Mouse (Mus musculus) granulocyte monocyte progenitor cell, adult 5-6 weeks (primary cell): ENCODE measurements around the gene Cma2. TPM values are rescaled to one million over a fixed set of nuclear protein-coding genes. Genes with fewer than 3 reads are reported as not detected.
"Not testable (repeated sequence)": the region's sequence is repeated elsewhere in the genome, so short reads cannot be mapped to it uniquely, and the experiment has no call there.

ENCODE experiments used
- ATAC-seq: replicated peaks from 2 replicates; pipeline ENCODE4 v1.8.0; 2016; ENCODE audit warnings: mild to moderate bottlenecking, moderate TSS enrichment, inconsistent platforms; ENCODE audit not compliant: poor library complexity, severe bottlenecking
- total RNA-seq, 2 experiments: library from RNA; stranded (forward) in 1 of 2; stranded (reverse) in 1 of 2; fragments of 200-712, 200-1000 nt in 1 of 2; fragments of >200 nt in 1 of 2; fragmentation: Nextera tagmentation in 1 of 2; gene quantifications; 2 replicates each; pipeline ENCODE4 v1.2.3; 2014 to 2017

Cma2 gene
- total RNA-seq (2014; fragmentation: Nextera tagmentation) (not detected in 2 replicates), total RNA-seq (2017) (not detected in 2 replicates)

- ATAC-seq: 0 out of 2 replicates have a peak, but pooled peaks have one; percentile 25
Observed at GRCm38 (mm10) chr14:55950346-55951030, at the start of gene Cma2. TSS of gene Cma2 (plus strand) at chr14:55950980.

- peak; percentile 61 for ATAC-seq
Observed at GRCm38 (mm10) chr14:55905518-55905917, 45.3 kb upstream of the Cma2 start.

GRCm38 (mm10) chr14:55913406-55913805 is 37.4 kb upstream of the Cma2 start:
- ATAC-seq: no peak; the same call in 1 of the 2 replicates

- ATAC-seq: peak; percentile 87
Observed at GRCm38 (mm10) chr14:55918240-55919082, 32.3 kb upstream of the Cma2 start.

- ATAC-seq: no peak
Observed at GRCm38 (mm10) chr14:55922475-55923232, 28.1 kb upstream of the Cma2 start.

- ATAC-seq: peak; percentile 79
Observed at GRCm38 (mm10) chr14:55926847-55927246, 23.9 kb upstream of the Cma2 start.

GRCm38 (mm10) chr14:55929263-55929997 is 21.4 kb upstream of the Cma2 start:
- ATAC-seq: no peak

- ATAC-seq: no peak
Observed at GRCm38 (mm10) chr14:55933586-55933985, 17.2 kb upstream of the Cma2 start.

GRCm38 (mm10) chr14:55940070-55940800 is 10.5 kb upstream of the Cma2 start:
- ATAC-seq: no peak

- ATAC-seq: no peak
Observed at GRCm38 (mm10) chr14:55943601-55944000, 7.2 kb upstream of the Cma2 start.

- ATAC-seq: no peak
Observed at GRCm38 (mm10) chr14:55944575-55944974, 6.2 kb upstream of the Cma2 start, which contains the start of gene Cma1. TSS of gene Cma1 (minus strand) at chr14:55944675.

GRCm38 (mm10) chr14:55946269-55946969 is 4.4 kb upstream of the Cma2 start:
- ATAC-seq: no peak

GRCm38 (mm10) chr14:55963263-55963662 is 12.5 kb downstream of the Cma2 start:
- ATAC-seq: no peak

- ATAC-seq: not testable (repeated sequence)
Observed at GRCm38 (mm10) chr14:55963900-55964299, 13.1 kb downstream of the Cma2 start.

GRCm38 (mm10) chr14:55987464-55987863 is 36.7 kb downstream of the Cma2 start:
- ATAC-seq: not testable (repeated sequence)

GRCm38 (mm10) chr14:56013147-56013546 is 62.4 kb downstream of the Cma2 start:
- no peak for ATAC-seq

- no peak; the same call in 1 of the 2 replicates for ATAC-seq
Observed at GRCm38 (mm10) chr14:56013924-56014323, 63.1 kb downstream of the Cma2 start.

- ATAC-seq: not testable (repeated sequence)
Observed at GRCm38 (mm10) chr14:56017671-56018070, 66.9 kb downstream of the Cma2 start, which contains the start of gene Mcpt1. TSS of gene Mcpt1 (plus strand) at chr14:56017971.
